Mouse (Mus musculus) heart, adult 2 months (tissue): ENCODE data around the gene Ccdc47.

ENCODE experiments used
- CTCF ChIP-seq: fragments of 200-600 bp; IDR thresholded peaks from 2 replicates; pipeline ENCODE4 v1.8.1; 2022; ENCODE audit warnings: antibody characterized with exemption, mild to moderate bottlenecking, moderate library complexity
- POLR2A ChIP-seq: fragments of 200-500 bp; IDR thresholded peaks from 2 replicates; pipeline ENCODE4 v1.6.1; 2011; ENCODE audit warnings: mild to moderate bottlenecking, low read depth, low read length, control low read depth; ENCODE audit not compliant: insufficient read depth

- TF ChIP-seq POLR2A (no peak), CTCF (no peak)
These were observed 24.4 kb downstream of the Ccdc47 start for GRCm38 (mm10) chr11:106191716-106192115.
